Mouse (Mus musculus): ENCODE measurements around the gene Ncoa5. TPM values are rescaled to one million over a fixed set of nuclear protein-coding genes. Genes with fewer than 3 reads are reported as not detected.

Gene Ncoa5
- total RNA-seq, 1 experiment from 2014 or later = 40.5 TPM

DNA sequence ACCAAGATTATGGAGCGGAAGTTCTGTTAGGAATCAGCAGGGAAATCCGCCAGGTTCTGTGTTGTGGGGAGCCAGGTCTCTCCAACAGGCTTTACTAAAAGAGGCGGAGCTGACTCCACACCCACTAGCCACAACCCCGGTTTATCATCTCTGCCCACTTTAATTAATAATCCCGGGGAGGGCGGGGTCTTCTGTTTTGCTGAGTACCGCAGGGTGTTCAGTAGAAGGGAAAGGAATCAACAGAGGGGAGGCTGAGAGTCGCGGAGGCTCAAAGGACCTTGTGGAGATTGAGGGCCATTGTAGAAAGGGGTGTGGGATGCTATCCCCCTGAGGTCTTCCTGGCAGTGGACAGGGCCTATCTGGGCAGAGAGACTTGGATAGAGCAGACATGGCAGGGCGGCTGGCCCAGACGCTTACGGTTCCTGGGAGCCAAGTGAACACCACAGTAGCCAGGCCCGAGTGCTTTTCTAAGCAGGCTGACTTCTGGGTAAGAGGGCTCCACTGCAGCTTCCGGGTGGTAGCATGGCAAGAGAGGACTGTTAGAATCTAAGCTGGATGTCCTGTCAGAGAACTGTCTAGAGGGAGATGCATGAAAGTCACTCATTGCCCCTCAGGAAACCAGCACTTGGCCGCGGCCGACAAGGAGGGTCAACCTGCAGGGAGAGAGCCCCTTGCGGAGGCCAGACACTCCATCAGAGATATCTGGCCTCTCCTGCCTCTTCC lies 16.3 kb upstream of the Ncoa5 start:
- DNase-seq = peak; percentile 3

DNA sequence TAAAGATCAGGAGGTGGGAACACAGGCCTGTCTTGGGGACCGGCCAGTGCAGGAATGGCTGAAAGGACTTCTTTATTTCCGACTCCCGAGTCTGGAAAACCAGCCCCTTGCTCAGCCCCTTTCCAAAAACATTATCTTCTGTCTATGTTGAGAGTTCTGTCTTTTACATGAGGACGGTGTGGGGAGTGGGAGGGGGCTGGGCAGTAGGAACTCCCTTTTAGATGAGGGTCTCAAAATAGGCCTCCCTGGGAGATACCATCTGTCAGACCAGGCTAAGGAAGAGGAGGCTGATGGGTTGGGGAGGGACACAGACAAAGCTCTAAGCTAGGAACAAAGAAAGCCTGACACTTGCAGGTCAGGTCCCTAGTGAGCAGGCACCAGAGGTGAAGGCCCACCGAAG lies 14.4 kb upstream of the Ncoa5 start:
- no peak for DNase-seq

DNA sequence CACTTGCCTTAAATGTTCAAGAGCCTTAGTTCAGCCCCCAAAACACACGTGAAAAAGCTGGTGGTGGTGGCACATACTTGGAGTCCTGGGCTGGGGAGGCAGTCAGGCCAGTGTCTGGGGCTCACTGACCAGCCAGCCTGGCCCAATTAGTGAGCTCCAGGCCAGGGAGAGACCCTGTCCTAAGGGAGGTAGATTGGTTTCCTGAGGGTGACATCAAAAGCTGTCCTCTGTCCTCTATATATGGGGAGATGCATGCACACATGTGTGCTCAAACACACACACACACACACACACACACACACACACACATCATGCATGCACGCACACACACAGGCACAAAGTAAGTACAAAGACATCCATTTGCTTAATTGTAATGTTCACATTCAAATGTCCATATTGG lies 9.1 kb upstream of the Ncoa5 start:
- DNase-seq = no peak

DNA sequence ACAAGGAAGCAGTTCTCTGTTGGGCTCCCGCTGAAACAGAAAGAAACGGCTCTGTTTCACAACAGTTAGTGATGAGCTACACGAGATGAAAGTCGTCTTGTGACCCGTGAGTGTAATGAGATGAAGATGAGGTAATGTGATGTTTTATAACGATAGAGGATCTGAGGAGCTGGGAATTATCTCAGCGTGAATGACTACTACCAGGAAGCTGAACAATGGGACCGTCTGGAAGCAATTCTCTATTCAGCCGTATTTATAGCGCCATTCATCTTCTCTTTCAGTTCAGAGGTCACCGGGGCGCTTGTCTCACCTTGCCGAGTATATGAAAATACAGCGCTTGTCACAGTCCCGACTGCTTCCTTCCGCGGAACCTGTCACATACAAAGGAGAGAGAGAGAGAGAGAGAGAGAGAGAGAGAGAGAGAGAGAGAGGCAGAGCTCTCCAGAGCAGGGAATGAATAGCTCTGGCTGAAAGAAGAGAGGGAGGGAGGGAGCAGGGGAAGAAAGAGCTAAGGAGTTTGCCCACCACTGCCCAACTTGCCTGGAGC lies 8.5 kb upstream of the Ncoa5 start:
- no peak for DNase-seq

DNA sequence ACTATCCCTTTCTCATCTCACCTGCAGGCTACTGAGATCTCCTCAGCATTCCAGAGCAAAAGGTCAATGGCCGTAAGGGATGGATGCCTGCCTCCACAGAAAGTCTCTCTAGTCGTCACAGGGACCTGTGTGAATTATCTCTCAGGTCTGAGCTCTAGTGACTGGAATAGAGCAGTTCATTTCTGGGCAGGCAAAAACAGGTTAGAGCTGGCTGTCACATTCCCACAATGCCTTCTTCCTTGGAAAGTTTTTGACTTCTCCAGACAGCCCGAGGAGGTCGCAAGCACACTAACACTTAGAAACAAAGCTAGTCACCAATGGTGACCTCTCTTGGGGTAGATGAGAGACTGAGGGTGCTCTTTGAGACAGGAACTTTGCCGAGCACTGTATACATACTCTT lies 7.5 kb upstream of the Ncoa5 start:
- no peak for DNase-seq

DNA sequence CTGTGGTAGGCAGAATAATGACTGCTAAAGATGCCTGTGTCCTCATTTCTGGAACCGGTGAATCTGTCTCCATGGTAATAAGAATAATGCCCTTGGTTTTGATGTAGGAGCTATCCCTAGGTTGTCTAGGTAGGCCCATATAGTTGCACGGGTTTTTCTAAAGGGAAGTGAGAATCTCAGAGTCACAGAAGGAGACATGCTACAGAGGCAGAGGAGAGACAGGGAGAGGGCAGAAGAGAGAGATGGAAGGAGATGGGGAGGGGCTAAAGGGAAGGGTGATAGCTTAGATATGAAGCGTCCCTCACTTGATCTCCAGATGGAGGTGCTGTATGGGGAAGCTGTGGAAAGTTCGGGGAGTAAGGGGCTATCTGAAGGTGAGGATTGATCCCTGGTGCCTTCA lies 2.7 kb upstream of the Ncoa5 start:
- DNase-seq = no peak

GRCm38 (mm10) chr2:165035058-165035431 lies 378 bp upstream of the Ncoa5 start:
- no peak for DNase-seq

GRCm38 (mm10) chr2:165033306-165033705 lies 1.4 kb downstream of the Ncoa5 start:
- no peak for DNase-seq

DNA sequence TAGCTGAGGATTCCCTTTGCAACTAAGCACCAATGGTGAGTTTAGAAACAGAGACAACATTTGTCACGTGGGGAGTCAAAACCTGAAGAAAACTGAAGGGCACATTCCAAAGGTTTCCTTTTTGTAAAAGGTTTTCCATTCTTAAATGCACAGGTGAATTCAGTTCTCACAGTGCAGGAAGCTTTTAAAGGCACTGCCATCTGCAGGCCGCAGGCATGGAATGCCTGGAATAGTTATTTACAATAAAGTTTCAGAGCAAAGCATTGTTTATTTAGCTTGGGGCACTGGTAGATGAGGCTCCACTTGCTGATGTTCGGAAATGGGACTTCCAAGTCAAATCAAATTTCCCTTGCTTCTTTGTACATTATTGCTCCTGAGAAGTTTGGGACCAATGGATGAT lies 2.1 kb downstream of the Ncoa5 start:
- DNase-seq = no peak

- DNase-seq = no peak
Measured at GRCm38 (mm10) chr2:165027163-165027562, 7.5 kb downstream of the Ncoa5 start.

- no peak for DNase-seq
Measured at GRCm38 (mm10) chr2:165020490-165020889, 14.2 kb downstream of the Ncoa5 start.

DNA sequence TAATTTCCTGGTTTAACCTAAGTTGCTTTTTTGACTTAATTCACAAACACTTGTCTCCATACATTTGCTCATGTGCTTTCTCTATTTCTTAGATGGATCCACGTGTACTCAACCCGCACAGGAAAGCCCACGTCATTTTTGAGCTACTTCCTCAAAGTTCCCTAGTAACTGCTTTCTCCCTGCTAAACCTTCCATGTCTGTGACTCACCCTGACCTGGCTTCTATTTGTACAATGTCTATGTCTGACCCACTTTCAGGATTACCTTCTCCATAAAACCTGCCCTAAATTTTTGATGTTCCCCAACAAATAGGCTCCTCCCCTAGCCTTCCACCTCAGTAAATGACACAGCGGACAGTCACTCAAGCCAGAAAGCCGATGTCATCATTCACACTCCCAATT lies 19.7 kb downstream of the Ncoa5 start:
- DNase-seq = no peak

- DNase-seq = peak; percentile 65
Measured at GRCm38 (mm10) chr2:165010351-165010750, 24.3 kb downstream of the Ncoa5 start.

DNA sequence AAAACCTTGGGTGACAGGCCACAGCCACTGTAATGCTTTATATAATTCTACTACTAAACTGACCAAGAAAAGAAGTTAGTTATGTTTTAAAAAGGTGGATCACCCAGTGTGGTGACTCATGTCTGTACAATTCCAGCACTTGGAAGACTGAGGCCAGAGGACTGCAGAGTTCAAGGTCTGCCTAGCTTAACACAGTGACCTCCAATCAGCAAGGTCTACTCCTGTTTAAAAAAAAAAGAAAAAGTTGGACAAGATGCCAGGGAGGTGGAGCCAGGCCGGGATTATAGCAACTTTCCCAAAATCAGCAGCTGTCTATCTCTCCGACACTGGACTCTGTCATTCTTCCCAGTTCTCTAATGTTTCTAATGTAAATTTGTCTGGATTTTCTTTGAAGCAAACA lies 25.1 kb downstream of the Ncoa5 start:
- peak; percentile 63 for DNase-seq

GRCm38 (mm10) chr2:165009161-165009560 lies 25.5 kb downstream of the Ncoa5 start:
- no peak for DNase-seq

- DNase-seq = no peak
Measured at GRCm38 (mm10) chr2:165007986-165008385, 26.7 kb downstream of the Ncoa5 start.

- no peak for DNase-seq
Measured at GRCm38 (mm10) chr2:165006813-165007212, 27.9 kb downstream of the Ncoa5 start.

DNA sequence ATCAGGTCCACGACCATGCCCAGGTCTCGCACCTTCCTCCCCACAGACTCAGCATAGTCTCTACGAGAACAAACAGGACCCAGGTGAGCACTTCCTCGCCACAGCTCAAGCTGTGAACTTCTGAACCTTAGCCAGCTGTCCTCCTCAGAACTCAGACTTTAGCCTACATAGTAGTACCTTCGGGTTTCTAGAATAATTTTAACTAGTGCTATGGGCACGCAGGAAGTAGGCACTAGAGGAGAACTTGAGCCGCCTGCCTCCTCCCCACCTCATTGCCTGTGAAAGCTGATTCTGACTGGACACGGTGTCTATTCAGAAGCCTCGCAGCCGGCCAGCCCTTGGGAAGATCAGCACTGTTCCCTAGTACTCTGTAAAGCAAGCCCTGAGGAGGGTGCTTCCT lies 30.4 kb downstream of the Ncoa5 start:
- no peak for DNase-seq

GRCm38 (mm10) chr2:165003108-165003507 lies 31.6 kb downstream of the Ncoa5 start:
- DNase-seq = no peak

- DNase-seq = no peak
Measured at GRCm38 (mm10) chr2:165001958-165002357, 32.7 kb downstream of the Ncoa5 start.

DNA sequence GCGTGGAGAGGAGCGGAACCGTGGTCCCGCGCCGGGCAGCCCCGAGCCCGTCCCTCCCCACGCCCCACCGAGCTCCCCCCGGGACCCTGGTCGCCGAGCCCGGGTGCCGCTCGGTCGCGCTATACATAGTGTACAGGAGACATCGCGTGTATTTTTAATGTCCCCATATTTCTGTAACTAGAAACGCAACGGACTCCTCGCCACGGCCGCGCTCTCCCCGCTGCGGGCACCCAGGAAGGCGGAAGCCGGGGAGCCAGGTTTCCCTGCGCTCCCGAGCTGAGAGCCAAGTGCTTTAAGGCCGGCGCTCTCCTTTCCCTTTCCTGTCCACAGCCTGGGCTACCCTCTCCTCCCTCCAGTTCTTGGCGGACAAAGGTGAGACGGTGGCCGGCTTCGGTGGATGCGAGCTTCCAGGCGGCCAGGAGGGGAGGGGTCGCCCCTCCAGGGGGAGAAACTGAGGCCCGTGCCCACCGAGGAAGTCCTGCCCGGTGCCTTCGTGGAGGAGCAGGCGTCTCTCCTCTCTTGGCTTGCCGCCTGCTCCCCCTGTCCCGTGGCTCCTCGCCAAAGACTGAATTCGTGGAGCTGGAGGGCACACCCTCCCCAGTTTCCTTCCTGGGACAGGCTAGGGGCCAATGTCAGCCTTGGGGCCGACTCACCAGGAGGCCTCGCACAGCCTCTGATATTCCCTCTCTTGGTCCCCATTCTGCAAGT lies 36.8 kb downstream of the Ncoa5 start:
- DNase-seq = peak; percentile 74

- peak; percentile 38 for DNase-seq
Measured at GRCm38 (mm10) chr2:164996848-164997720, 37.6 kb downstream of the Ncoa5 start.

GRCm38 (mm10) chr2:164995976-164996375 lies 38.7 kb downstream of the Ncoa5 start:
- no peak for DNase-seq
